ENCODE assay signal across 14 mouse cellular contexts in the genomic region with DNA sequence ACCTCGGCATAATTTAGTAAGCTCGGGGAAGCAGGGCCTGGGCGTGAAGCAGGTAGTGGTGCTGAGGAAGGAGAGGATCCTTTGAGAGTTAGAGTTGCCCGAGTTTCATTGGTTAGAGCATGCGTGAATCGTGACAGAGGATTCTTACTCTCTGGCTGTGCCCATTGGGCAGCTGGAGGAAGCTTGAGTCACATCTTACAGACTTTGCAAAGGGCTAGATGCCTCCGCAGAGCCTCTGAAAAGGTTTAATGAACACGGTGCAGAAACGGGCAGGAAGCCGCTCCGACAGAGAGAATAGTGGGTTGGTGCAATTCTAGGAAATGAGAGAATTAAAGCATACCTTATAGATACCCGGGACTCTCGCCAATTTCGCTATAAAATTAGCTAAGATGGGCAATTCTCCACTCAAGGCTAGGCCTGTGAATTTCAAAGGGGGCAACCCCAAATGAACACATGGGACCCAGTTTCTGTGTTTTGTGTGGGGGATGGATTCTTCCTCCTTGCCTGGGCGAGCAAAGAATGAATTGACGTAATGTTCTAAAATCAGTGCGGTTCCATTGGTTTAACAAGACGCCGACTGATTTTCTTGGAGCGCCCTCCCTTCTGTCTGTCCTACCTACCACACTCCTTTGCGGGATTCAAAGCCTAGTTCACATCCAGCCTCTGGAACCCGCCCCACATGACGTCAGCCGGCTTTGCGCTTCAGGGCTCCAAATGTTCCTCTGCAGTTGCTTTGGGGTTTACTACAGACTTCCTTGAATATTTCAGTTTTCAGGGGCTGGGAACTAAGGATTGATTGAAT. TPM values are rescaled to one million over a fixed set of nuclear protein-coding genes. Genes with fewer than 3 reads are reported as not detected.
DNase-seq lines count a peak whose midpoint lies in the region; ATAC-seq and TF ChIP-seq lines count a peak whose summit lies in the region.
"Had no signal": no experiment of that assay in that cellular context is flagged by ENCODE, and none has a peak within 500 bp of the region (broad histone marks: within the 10 kb centered on the region; RNA-seq: fewer than 3 reads in every experiment).

No protein-coding gene starts in this region.

- H3K4me3 ChIP-seq in kidney, embryonic 15.5 days (replicated peaks): no peak overlapping the region
- peak overlapping the region; percentile 50 for H3K4me3 ChIP-seq in E14TG2a.4 (replicated peaks; ENCODE audit: low read length)
- H3K4me3 ChIP-seq: limb, embryonic 12.5 days; midbrain, embryonic 10.5 days; stomach, embryonic 15.5 days had no signal

- peaks cover 15% of the 10 kb centered on the region for H3K4me1 ChIP-seq in kidney, embryonic 15.5 days
- H3K4me1 ChIP-seq in E14TG2a.4 (replicated peaks; ENCODE audit: low read depth, low read length): peaks cover 30% of the 10 kb centered on the region
- H3K4me1 ChIP-seq: stomach, embryonic 15.5 days had no signal

- 77% methylated on average over 25 of the region's 25 CpGs for WGBS in kidney, embryonic 15.5 days

- ATAC-seq in kidney, embryonic 15.5 days (replicated peaks; ENCODE audit: low FRiP score): no peak

- no peak for TF ChIP-seq CTCF in E14TG2a.4 (conservative IDR thresholded peaks at IDR 0.05; ENCODE audit: low read length)

- H3K9ac ChIP-seq in kidney, embryonic 15.5 days: no peak overlapping the region
- H3K9ac ChIP-seq: limb, embryonic 12.5 days; stomach, embryonic 15.5 days had no signal

- no peaks in the 10 kb centered on the region for H3K27me3 ChIP-seq in kidney, embryonic 15.5 days
- H3K27me3 ChIP-seq in E14TG2a.4 (ENCODE audit: insufficient read depth, low read length): peaks cover 17% of the 10 kb centered on the region
- H3K27me3 ChIP-seq: limb, embryonic 12.5 days; stomach, embryonic 15.5 days had no signal

- H3K9me3 ChIP-seq in kidney, embryonic 15.5 days (replicated peaks): no peaks in the 10 kb centered on the region
- no peaks in the 10 kb centered on the region for H3K9me3 ChIP-seq in E14TG2a.4 (ENCODE audit: low read length)
- H3K9me3 ChIP-seq: limb, embryonic 12.5 days; midbrain, embryonic 10.5 days; stomach, embryonic 15.5 days had no signal

- no peaks in the 10 kb centered on the region for H3K36me3 ChIP-seq in kidney, embryonic 15.5 days
- no peaks in the 10 kb centered on the region for H3K36me3 ChIP-seq in E14TG2a.4 (ENCODE audit: insufficient read depth, low read length)
- H3K36me3 ChIP-seq: limb, embryonic 12.5 days; midbrain, embryonic 10.5 days; stomach, embryonic 15.5 days had no signal

- no peak overlapping the region for H3K4me2 ChIP-seq in kidney, embryonic 15.5 days
- H3K4me2 ChIP-seq: limb, embryonic 12.5 days; stomach, embryonic 15.5 days had no signal

- H3K27ac ChIP-seq in kidney, embryonic 15.5 days: no peak overlapping the region
- H3K27ac ChIP-seq: limb, embryonic 12.5 days; midbrain, embryonic 10.5 days; stomach, embryonic 15.5 days had no signal

- peak; percentile 18 for DNase-seq in kidney, adult 18-20 months
- peak; percentile 77 for DNase-seq in ZHBTc4 (ENCODE audit: low read depth, low spot score)
- peak; percentile 48 to 50 for DNase-seq in right cerebral cortex, adult 2 months (ENCODE audit: low spot score in 2 of 2)
- no peak for DNase-seq in adrenal gland, adult (ENCODE audit: inconsistent age in 2 of 2, low spot score in 1 of 2)
- no peak for DNase-seq in cerebellum, adult 8-10 months
- DNase-seq: cerebellum, postnatal 36 days had no signal

RNA-seq across cellular contexts. Expression of gene Nudt4, which starts 52.1 kb away (rescaled TPM):
- polyA plus RNA-seq in kidney, embryonic 15.5 days (2015; fragmentation: Nextera tagmentation; extraction: Ambion mirVana): 113 and 125 TPM in 2 replicates

RNA-seq across cellular contexts. Expression of gene Anapc15-ps, which starts 57.2 kb away (rescaled TPM):
- 0.47 TPM in 1 of 2 replicates, not detected in the other for polyA plus RNA-seq in kidney, embryonic 15.5 days (2015; fragmentation: Nextera tagmentation; extraction: Ambion mirVana)
- polyA plus RNA-seq: adrenal gland, adult 2 months; large intestine, adult 2 months; limb, embryonic 12.5 days; lung, embryonic 16.5 days; midbrain, embryonic 10.5 days had no signal

Comparison
In these comparisons a context has a peak if more than half of its experiments do, and no peak if none do; other contexts are left out.
1. DNase-seq: peak in kidney, adult 18-20 months (single experiment), ZHBTc4 (single experiment) and right cerebral cortex, adult 2 months (2 of 2); none in adrenal gland, adult (0 of 2) and cerebellum, adult 8-10 months (single experiment).